28 mouse cellular contexts compared by ENCODE assay signal in genomic region chr2:166167387-166167786, GRCm38 (mm10). TPM values are rescaled to one million over a fixed set of nuclear protein-coding genes. Genes with fewer than 3 reads are reported as not detected.
DNase-seq lines count a peak whose midpoint lies in the region; ATAC-seq lines count a peak whose summit lies in the region.
"Had no signal": no experiment of that assay in that cellular context is flagged by ENCODE, and none has a peak within 500 bp of the region (broad histone marks: within the 10 kb centered on the region; RNA-seq: fewer than 3 reads in every experiment).

No protein-coding gene starts in this region.

- peaks cover 8% of the 10 kb centered on the region for H3K4me1 ChIP-seq in hindbrain, embryonic 16.5 days (ENCODE audit: control insufficient read depth, insufficient read depth, low read depth, low read length)
- H3K4me1 ChIP-seq in hindbrain, embryonic 13.5 days (replicated peaks): peaks cover 54% of the 10 kb centered on the region
- H3K4me1 ChIP-seq in embryonic facial prominence, embryonic 10.5 days: peaks cover 69% of the 10 kb centered on the region

- H3K27ac ChIP-seq in hindbrain, embryonic 16.5 days (ENCODE audit: low read depth, low read length): no peak overlapping the region
- no peak overlapping the region for H3K27ac ChIP-seq in hindbrain, embryonic 13.5 days
- peak overlapping the region; percentile 65 for H3K27ac ChIP-seq in embryonic facial prominence, embryonic 10.5 days (replicated peaks)
- H3K27ac ChIP-seq: heart, embryonic 15.5 days; hindbrain, embryonic 15.5 days; intestine, embryonic 15.5 days; left cerebral cortex, adult 2 months; limb, embryonic 12.5 days; liver, embryonic 14.5 days; stomach, embryonic 15.5 days had no signal

- H3K9ac ChIP-seq in hindbrain, embryonic 16.5 days (ENCODE audit: low read depth, low read length): no peak overlapping the region
- no peak overlapping the region for H3K9ac ChIP-seq in hindbrain, embryonic 13.5 days
- H3K9ac ChIP-seq: heart, embryonic 15.5 days; hindbrain, embryonic 15.5 days; intestine, embryonic 15.5 days; limb, embryonic 12.5 days; liver, embryonic 14.5 days; lung, embryonic 14.5 days; stomach, embryonic 15.5 days had no signal

- DNase-seq in adrenal gland, adult 2 months: peak; percentile 60
- DNase-seq in adrenal gland, postnatal 14 days: no peak
- no peak for DNase-seq in embryonic facial prominence, embryonic 10.5 days (ENCODE audit: low spot score)
- no peak for DNase-seq in left cerebral cortex, postnatal 4 days
- DNase-seq in neural tube, embryonic 10.5 days (ENCODE audit: extremely low spot score, low spot score): no peak
- DNase-seq: cerebellum, adult 8-10 months; gastrocnemius, postnatal 36 days; heart, postnatal 36 days; kidney, adult 8-10 months; kidney, postnatal 10 days; lung, embryonic 14.5 days; lung, postnatal 36 days; midbrain, embryonic 14.5 days; right cerebral cortex, adult 18-20 months; right cerebral cortex, postnatal 4 days; thymus, postnatal 25 days had no signal

- WGBS in hindbrain, embryonic 16.5 days: 84% methylated on average over 2 of the region's 2 CpGs
- WGBS in hindbrain, embryonic 13.5 days: 91% methylated on average over 2 of the region's 2 CpGs
- WGBS in embryonic facial prominence, embryonic 10.5 days: 88% methylated on average over 2 of the region's 2 CpGs

- H3K4me2 ChIP-seq in hindbrain, embryonic 16.5 days (ENCODE audit: low read length): no peak overlapping the region
- no peak overlapping the region for H3K4me2 ChIP-seq in hindbrain, embryonic 13.5 days
- H3K4me2 ChIP-seq: heart, embryonic 15.5 days; hindbrain, embryonic 15.5 days; intestine, embryonic 15.5 days; limb, embryonic 12.5 days; lung, embryonic 14.5 days; stomach, embryonic 15.5 days had no signal

- no peaks in the 10 kb centered on the region for H3K9me3 ChIP-seq in hindbrain, embryonic 16.5 days (ENCODE audit: control insufficient read depth, low read length)
- no peaks in the 10 kb centered on the region for H3K9me3 ChIP-seq in hindbrain, embryonic 13.5 days
- no peaks in the 10 kb centered on the region for H3K9me3 ChIP-seq in embryonic facial prominence, embryonic 10.5 days
- H3K9me3 ChIP-seq: heart, embryonic 15.5 days; hindbrain, embryonic 15.5 days; intestine, embryonic 15.5 days; limb, embryonic 12.5 days; megakaryocyte, embryonic 14.5 days; stomach, embryonic 15.5 days had no signal

- intact Hi-C loops in left cerebral cortex, postnatal 4 days (cut with DNase I): no loop called here

- no peaks in the 10 kb centered on the region for H3K36me3 ChIP-seq in hindbrain, embryonic 16.5 days (ENCODE audit: control insufficient read depth, insufficient read depth, low read length)
- H3K36me3 ChIP-seq in hindbrain, embryonic 13.5 days: no peaks in the 10 kb centered on the region
- no peaks in the 10 kb centered on the region for H3K36me3 ChIP-seq in embryonic facial prominence, embryonic 10.5 days (replicated peaks)
- H3K36me3 ChIP-seq: G1E; heart, embryonic 15.5 days; hindbrain, embryonic 15.5 days; intestine, embryonic 15.5 days; limb, embryonic 12.5 days; stomach, embryonic 15.5 days had no signal

- ATAC-seq in hindbrain, embryonic 16.5 days: 0 out of 2 replicates have a peak, but pooled peaks have one; percentile 27
- ATAC-seq in hindbrain, embryonic 13.5 days (ENCODE audit: low FRiP score): no peak
- ATAC-seq: intestine, embryonic 15.5 days had no signal

- H3K4me3 ChIP-seq in hindbrain, embryonic 16.5 days (ENCODE audit: low read length): no peak overlapping the region
- no peak overlapping the region for H3K4me3 ChIP-seq in hindbrain, embryonic 13.5 days
- no peak overlapping the region for H3K4me3 ChIP-seq in embryonic facial prominence, embryonic 10.5 days
- H3K4me3 ChIP-seq: heart, embryonic 15.5 days; hindbrain, embryonic 15.5 days; intestine, embryonic 15.5 days; left cerebral cortex, adult 2 months; limb, embryonic 12.5 days; megakaryocyte, embryonic 14.5 days; stomach, embryonic 15.5 days had no signal

- H3K27me3 ChIP-seq in hindbrain, embryonic 16.5 days (replicated peaks; ENCODE audit: control insufficient read depth, insufficient read depth, low read length): peaks cover 7% of the 10 kb centered on the region; the same call in 1 of the 2 replicates
- peaks cover 69% of the 10 kb centered on the region for H3K27me3 ChIP-seq in hindbrain, embryonic 13.5 days
- peaks cover 49% of the 10 kb centered on the region; the same call in 1 of the 2 replicates for H3K27me3 ChIP-seq in embryonic facial prominence, embryonic 10.5 days (replicated peaks; ENCODE audit: low read depth, poor library complexity, severe bottlenecking)
- H3K27me3 ChIP-seq: intestine, embryonic 15.5 days; limb, embryonic 12.5 days; stomach, embryonic 15.5 days had no signal

RNA-seq across cellular contexts. Expression of gene Sulf2, which starts 11.9 kb away (rescaled TPM):
- 100 to 1,000 TPM in 1 of 2 experiments, 10 to 100 TPM in 1; 56.3 to 119 TPM for total RNA-seq in adrenal gland, adult 2 months (2021)
- 36.8 and 65.7 TPM in 2 replicates for polyA plus RNA-seq in adrenal gland, adult 2 months (2012; rRNA removed)
- total RNA-seq in adrenal gland, postnatal 14 days (2021): 60.5 and 60.7 TPM in 2 replicates
- 73.6 and 101 TPM in 2 replicates for polyA plus RNA-seq in hindbrain, embryonic 16.5 days (2015; fragmentation: Nextera tagmentation; extraction: Ambion mirVana)
- 88.6 and 113 TPM in 2 replicates for polyA plus RNA-seq in hindbrain, embryonic 13.5 days (2015; fragmentation: Nextera tagmentation; extraction: Ambion mirVana)
- 115 and 131 TPM in 2 replicates for polyA plus RNA-seq in embryonic facial prominence, embryonic 10.5 days (2016; fragmentation: Nextera tagmentation; extraction: Ambion mirVana)
- total RNA-seq in left cerebral cortex, postnatal 4 days (2021): 100 to 1,000 TPM; 153 to 162 TPM
- total RNA-seq: CH12.LX had no signal
- polyA plus RNA-seq: G1E had no signal
